Mouse (Mus musculus) lung, postnatal 25 days (tissue): ENCODE data around the gene Erich6b.

Source experiments
- DNase-seq: peaks from one replicate; pipeline ENCODE4 v3.0.0; 2022; ENCODE audit warnings: low spot score

Erich6b gene

GRCm38 (mm10) chr14:75642080-75642479 is at the start of gene Erich6b:
Gene Erich6b (plus strand): TSS chr14:75642259.
- DNase-seq, result no peak

GRCm38 (mm10) chr14:75592978-75593377 is 49.1 kb upstream of the Erich6b start, which contains the start of gene Spert:
Gene Spert (minus strand): TSS chr14:75593116.
- no peak for DNase-seq

- no peak for DNase-seq
These were observed 32.9 kb upstream of the Erich6b start for GRCm38 (mm10) chr14:75609176-75609575.

- DNase-seq, result no peak
These were observed 25.7 kb upstream of the Erich6b start for GRCm38 (mm10) chr14:75616375-75616774.

- DNase-seq, result no peak
These were observed 19.1 kb upstream of the Erich6b start for GRCm38 (mm10) chr14:75622984-75623383.

GRCm38 (mm10) chr14:75628870-75629269 is 13.2 kb upstream of the Erich6b start:
- DNase-seq, result no peak

- DNase-seq, result no peak
These were observed 6.7 kb upstream of the Erich6b start for GRCm38 (mm10) chr14:75635350-75635749.

- no peak for DNase-seq
These were observed 6.0 kb upstream of the Erich6b start for GRCm38 (mm10) chr14:75636107-75636506.

GRCm38 (mm10) chr14:75637641-75638040 is 4.4 kb upstream of the Erich6b start:
- DNase-seq, result no peak

- DNase-seq, result no peak
These were observed 1.2 kb upstream of the Erich6b start for GRCm38 (mm10) chr14:75640846-75641245.

- no peak for DNase-seq
These were observed 690 bp upstream of the Erich6b start for GRCm38 (mm10) chr14:75641369-75641768.

GRCm38 (mm10) chr14:75645461-75645860 is 3.4 kb downstream of the Erich6b start:
- DNase-seq, result no peak

GRCm38 (mm10) chr14:75646060-75646459 is 4.0 kb downstream of the Erich6b start:
- DNase-seq, result no peak

GRCm38 (mm10) chr14:75646968-75647829 is 5.1 kb downstream of the Erich6b start:
- DNase-seq, result no peak

- DNase-seq, result no peak
These were observed 18.9 kb downstream of the Erich6b start for GRCm38 (mm10) chr14:75660936-75661335.

- no peak for DNase-seq
These were observed 19.5 kb downstream of the Erich6b start for GRCm38 (mm10) chr14:75661548-75661947.

- no peak for DNase-seq
These were observed 23.5 kb downstream of the Erich6b start for GRCm38 (mm10) chr14:75665430-75666180.

GRCm38 (mm10) chr14:75669085-75669645 is 27.1 kb downstream of the Erich6b start:
- DNase-seq, result no peak

- DNase-seq, result no peak
These were observed 34.3 kb downstream of the Erich6b start for GRCm38 (mm10) chr14:75676316-75676715.

- DNase-seq, result no peak
These were observed 48.4 kb downstream of the Erich6b start for GRCm38 (mm10) chr14:75690428-75690827.

GRCm38 (mm10) chr14:75696096-75696495 is 54.0 kb downstream of the Erich6b start:
- no peak for DNase-seq

GRCm38 (mm10) chr14:75697928-75698327 is 55.9 kb downstream of the Erich6b start:
- DNase-seq, result no peak

GRCm38 (mm10) chr14:75706647-75707046 is 64.6 kb downstream of the Erich6b start:
- no peak for DNase-seq
